ENCODE assay signal across 9 mouse cellular contexts in the genomic region with DNA sequence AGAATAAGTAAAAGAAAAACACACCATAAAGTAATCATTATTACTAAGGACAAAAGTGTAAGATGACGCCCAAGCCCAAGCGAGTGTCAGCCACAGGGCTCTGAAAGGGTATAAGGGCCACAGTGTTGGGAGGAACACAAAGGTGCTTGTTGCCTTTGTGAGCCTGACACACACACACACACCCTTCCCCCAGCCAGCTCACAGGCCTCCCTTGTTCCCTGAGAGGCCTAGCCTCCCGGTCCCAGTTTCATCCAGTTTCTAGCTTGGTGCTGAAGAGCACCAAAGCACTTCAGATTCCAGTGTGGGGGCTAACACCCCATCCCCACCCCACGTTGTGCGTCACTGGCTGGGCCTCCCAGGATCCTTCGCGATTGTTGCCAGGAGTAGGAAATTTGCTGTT. TPM values are rescaled to one million over a fixed set of nuclear protein-coding genes. Genes with fewer than 3 reads are reported as not detected.
A peak's percentile ranks its signal among the peaks of the same experiment; 100 is the strongest.
DNase-seq lines count a peak whose midpoint lies in the region; ATAC-seq and TF ChIP-seq lines count a peak whose summit lies in the region.
"Had no signal": no experiment of that assay in that cellular context is flagged by ENCODE, and none has a peak within 500 bp of the region (broad histone marks: within the 10 kb centered on the region; RNA-seq: fewer than 3 reads in every experiment).

No protein-coding gene starts in this region.

- ATAC-seq in lung, embryonic 14.5 days (ENCODE audit: insufficient read depth), result peak; percentile 24
- ATAC-seq in neural tube, embryonic 14.5 days (ENCODE audit: low read depth), result peak; percentile 45; the same call in 1 of the 2 replicates
- no peak for ATAC-seq in activated CD4-positive, CD25-positive, alpha-beta regulatory T cell, adult 4 months

- DNase-seq in lung, embryonic 14.5 days, result peak; percentile 52
- DNase-seq in lung, postnatal 14 days, result no peak
- DNase-seq in forebrain, embryonic 10.5 days (ENCODE audit: extremely low spot score, low spot score), result peak; percentile 46
- peak; percentile 36 to 69 for DNase-seq in layer of hippocampus, adult 8-10 months (ENCODE audit: low spot score in 2 of 2)
- DNase-seq in thymus, postnatal 0 days (ENCODE audit: low spot score), result no peak
- DNase-seq in heart, postnatal 4 days, result no peak

- no peaks in the 10 kb centered on the region for H3K36me3 ChIP-seq in lung, embryonic 14.5 days (ENCODE audit: insufficient read depth)
- no peaks in the 10 kb centered on the region for H3K36me3 ChIP-seq in forebrain, embryonic 10.5 days (replicated peaks)
- no peaks in the 10 kb centered on the region for H3K36me3 ChIP-seq in neural tube, embryonic 14.5 days (ENCODE audit: control insufficient read depth, insufficient read depth, low read length)

- H3K27ac ChIP-seq in lung, embryonic 14.5 days (ENCODE audit: low read depth), result peak overlapping the region; percentile 42
- H3K27ac ChIP-seq in forebrain, embryonic 10.5 days, result peak overlapping the region; percentile 82
- no peak overlapping the region for H3K27ac ChIP-seq in neural tube, embryonic 14.5 days (ENCODE audit: low read depth, low read length)

- WGBS in lung, embryonic 14.5 days, result 33% methylated on average over 7 of the region's 7 CpGs
- WGBS in forebrain, embryonic 10.5 days, result 34% methylated on average over 7 of the region's 7 CpGs
- WGBS in neural tube, embryonic 14.5 days, result 35% methylated on average over 7 of the region's 7 CpGs

- no peak overlapping the region for H3K4me2 ChIP-seq in lung, embryonic 14.5 days
- no peak overlapping the region for H3K4me2 ChIP-seq in neural tube, embryonic 14.5 days (ENCODE audit: low read depth, low read length)

- no peak overlapping the region for H3K4me3 ChIP-seq in lung, embryonic 14.5 days (ENCODE audit: low read depth, low read length)
- H3K4me3 ChIP-seq in forebrain, embryonic 10.5 days, result no peak overlapping the region
- no peak overlapping the region for H3K4me3 ChIP-seq in neural tube, embryonic 14.5 days (ENCODE audit: low read depth, low read length)
- H3K4me3 ChIP-seq: megakaryocyte, embryonic 14.5 days had no signal

- H3K27me3 ChIP-seq in lung, embryonic 14.5 days (ENCODE audit: insufficient read depth, low read length), result no peaks in the 10 kb centered on the region
- H3K27me3 ChIP-seq in forebrain, embryonic 10.5 days (ENCODE audit: poor library complexity, severe bottlenecking), result no peaks in the 10 kb centered on the region
- H3K27me3 ChIP-seq in neural tube, embryonic 14.5 days (ENCODE audit: control insufficient read depth, insufficient read depth, low read length), result no peaks in the 10 kb centered on the region
- H3K27me3 ChIP-seq: megakaryocyte, embryonic 14.5 days had no signal

- no peak for TF ChIP-seq CTCF in lung, embryonic 14.5 days (IDR thresholded peaks at IDR 0.05; ENCODE audit: low read depth)

- H3K9ac ChIP-seq in lung, embryonic 14.5 days, result no peak overlapping the region
- no peak overlapping the region for H3K9ac ChIP-seq in neural tube, embryonic 14.5 days (replicated peaks; ENCODE audit: low read depth, low read length)

- H3K9me3 ChIP-seq in lung, embryonic 14.5 days (ENCODE audit: low read depth, low read length), result no peaks in the 10 kb centered on the region
- no peaks in the 10 kb centered on the region for H3K9me3 ChIP-seq in forebrain, embryonic 10.5 days
- H3K9me3 ChIP-seq in neural tube, embryonic 14.5 days (ENCODE audit: control insufficient read depth, low read length), result no peaks in the 10 kb centered on the region
- H3K9me3 ChIP-seq: megakaryocyte, embryonic 14.5 days had no signal

- H3K4me1 ChIP-seq in lung, embryonic 14.5 days (ENCODE audit: insufficient read depth), result peaks cover 3% of the 10 kb centered on the region; the same call in 1 of the 2 replicates
- H3K4me1 ChIP-seq in forebrain, embryonic 10.5 days, result peaks cover 51% of the 10 kb centered on the region
- peaks cover 4% of the 10 kb centered on the region; the same call in 1 of the 2 replicates for H3K4me1 ChIP-seq in neural tube, embryonic 14.5 days (ENCODE audit: control insufficient read depth, insufficient read depth, low read length)

RNA-seq across cellular contexts. Expression of a gene that starts 14.7 kb away (rescaled TPM):
- 17.3 and 20.2 TPM in 2 replicates for polyA plus RNA-seq in lung, embryonic 14.5 days (2014; fragmentation: Nextera tagmentation; extraction: Ambion mirVana)
- 21.4 and 22.9 TPM in 2 replicates for polyA plus RNA-seq in forebrain, embryonic 10.5 days (2016; fragmentation: Nextera tagmentation; extraction: Ambion mirVana)
- under 1 TPM; 0.17 to 0.34 (median 0.25) TPM for total RNA-seq in layer of hippocampus, adult 8-10 months (2022)
- 0.90 and 1.3 TPM in 2 replicates for polyA plus RNA-seq in neural tube, embryonic 14.5 days (2014; fragmentation: Nextera tagmentation; extraction: Ambion mirVana)
- 11.9 and 14.3 TPM in 2 replicates for polyA plus RNA-seq in thymus, postnatal 0 days (2015; fragmentation: Nextera tagmentation; extraction: Ambion mirVana)
- 1 to 10 TPM; 4.7 to 8.2 TPM for total RNA-seq in heart, postnatal 4 days (2021)
- polyA plus RNA-seq in activated CD4-positive, CD25-positive, alpha-beta regulatory T cell, adult 4 months (2017; shearing (Covaris generic)), result 1 to 10 TPM in 1 of 2 experiments, under 1 TPM in 1; 0.57 to 3.1 TPM

Comparison
In these comparisons a context has a peak if more than half of its experiments do, and no peak if none do; other contexts are left out.
1. DNase-seq: peak in lung, embryonic 14.5 days (single experiment), forebrain, embryonic 10.5 days (single experiment) and layer of hippocampus, adult 8-10 months (2 of 2); none in lung, postnatal 14 days (single experiment), thymus, postnatal 0 days (single experiment) and heart, postnatal 4 days (single experiment).